In the genomic region with DNA sequence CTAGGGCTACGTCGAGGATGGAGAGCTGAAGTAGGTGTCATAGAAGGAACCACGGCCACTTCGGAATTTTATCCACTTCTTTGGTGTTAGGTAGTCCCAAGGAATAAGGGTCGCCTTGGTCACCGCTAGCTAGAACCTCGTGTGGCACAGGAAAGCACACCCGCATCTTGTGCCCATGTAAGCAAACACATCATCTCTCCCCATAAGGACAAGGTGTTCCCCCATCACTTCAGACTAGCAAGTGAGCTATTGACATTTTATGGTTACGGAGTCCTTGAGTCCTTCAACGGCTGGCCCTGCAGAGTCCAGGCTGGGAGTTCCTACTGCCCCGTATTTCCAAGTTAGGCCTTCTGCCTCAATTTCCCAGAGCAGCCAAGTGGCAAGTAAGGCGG, we compare ENCODE assay signal across 8 mouse cellular contexts. TPM values are rescaled to one million over a fixed set of nuclear protein-coding genes. Genes with fewer than 3 reads are reported as not detected.
DNase-seq lines count a peak whose midpoint lies in the region; ATAC-seq and TF ChIP-seq lines count a peak whose summit lies in the region.

No protein-coding gene starts in this region.

- no peaks in the 10 kb centered on the region for H3K9me3 ChIP-seq in kidney, embryonic 14.5 days (ENCODE audit: control insufficient read depth, low read length)
- H3K9me3 ChIP-seq in hindbrain, embryonic 16.5 days (ENCODE audit: control insufficient read depth, low read length) = no peaks in the 10 kb centered on the region
- no peaks in the 10 kb centered on the region for H3K9me3 ChIP-seq in midbrain, embryonic 16.5 days (replicated peaks; ENCODE audit: control insufficient read depth, low read length, poor library complexity, severe bottlenecking)

- H3K27ac ChIP-seq in kidney, embryonic 14.5 days (ENCODE audit: low read depth, low read length) = no peak overlapping the region
- peak overlapping the region; percentile 41; the same call in 1 of the 2 replicates for H3K27ac ChIP-seq in bone marrow macrophage, adult 2 months (ENCODE audit: insufficient read depth, low read depth, low read length)
- no peak overlapping the region for H3K27ac ChIP-seq in hindbrain, embryonic 16.5 days (ENCODE audit: low read depth, low read length)
- H3K27ac ChIP-seq in midbrain, embryonic 16.5 days (ENCODE audit: low read length) = no peak overlapping the region

- peak overlapping the region; percentile 78 for H3K4me3 ChIP-seq in kidney, embryonic 14.5 days (ENCODE audit: low read length)
- peak overlapping the region; percentile 48 for H3K4me3 ChIP-seq in bone marrow macrophage, adult 2 months (ENCODE audit: insufficient read depth, low read length)
- H3K4me3 ChIP-seq in hindbrain, embryonic 16.5 days (ENCODE audit: low read length) = peak overlapping the region; percentile 79
- peak overlapping the region; percentile 62 for H3K4me3 ChIP-seq in midbrain, embryonic 16.5 days (ENCODE audit: low read depth, low read length)

- ATAC-seq in kidney, embryonic 14.5 days (ENCODE audit: low FRiP score, low TSS enrichment) = no peak
- no peak for ATAC-seq in hindbrain, embryonic 16.5 days
- ATAC-seq in midbrain, embryonic 16.5 days = no peak

- H3K9ac ChIP-seq in kidney, embryonic 14.5 days (ENCODE audit: low read depth, low read length) = no peak overlapping the region
- peak overlapping the region; percentile 75 for H3K9ac ChIP-seq in hindbrain, embryonic 16.5 days (ENCODE audit: low read depth, low read length)
- H3K9ac ChIP-seq in midbrain, embryonic 16.5 days (ENCODE audit: low read depth, low read length) = no peak overlapping the region

- TF ChIP-seq POLR2A in bone marrow macrophage, adult 2 months (IDR thresholded peaks at IDR 0.05; ENCODE audit: borderline replicate concordance, low read depth, low read length) = no peak

- H3K4me1 ChIP-seq in kidney, embryonic 14.5 days (ENCODE audit: control insufficient read depth, insufficient read depth, low read length) = peaks cover 10% of the 10 kb centered on the region; the same call in 1 of the 2 replicates
- peaks cover 44% of the 10 kb centered on the region for H3K4me1 ChIP-seq in bone marrow macrophage, adult 2 months (ENCODE audit: control insufficient read depth, insufficient read depth, low read length)
- peaks cover 4% of the 10 kb centered on the region for H3K4me1 ChIP-seq in hindbrain, embryonic 16.5 days (ENCODE audit: control insufficient read depth, insufficient read depth, low read depth, low read length)
- H3K4me1 ChIP-seq in midbrain, embryonic 16.5 days (ENCODE audit: control insufficient read depth, insufficient read depth, low read length) = peaks cover 8% of the 10 kb centered on the region

- WGBS in kidney, embryonic 14.5 days = 46% methylated on average over 12 of the region's 12 CpGs
- 64% methylated on average over 12 of the region's 12 CpGs for whole genome bisulfite sequencing in hindbrain, embryonic 16.5 days
- WGBS in midbrain, embryonic 16.5 days = 62% methylated on average over 12 of the region's 12 CpGs

- H3K27me3 ChIP-seq in kidney, embryonic 14.5 days (ENCODE audit: control insufficient read depth, insufficient read depth, low read length) = no peaks in the 10 kb centered on the region
- peaks cover 6% of the 10 kb centered on the region for H3K27me3 ChIP-seq in hindbrain, embryonic 16.5 days (replicated peaks; ENCODE audit: control insufficient read depth, insufficient read depth, low read length)
- peaks cover 11% of the 10 kb centered on the region for H3K27me3 ChIP-seq in midbrain, embryonic 16.5 days (ENCODE audit: control insufficient read depth, insufficient read depth, low read depth, low read length)

- DNase-seq in kidney, postnatal 14 days = no peak
- DNase-seq in layer of hippocampus, postnatal 10 days (ENCODE audit: low spot score in 2 of 2) = no peak
- no peak for DNase-seq in urinary bladder, postnatal 10 days (ENCODE audit: low spot score)
- DNase-seq in testis, postnatal 10 days (ENCODE audit: low spot score) = no peak

- peak overlapping the region; percentile 86 for H3K4me2 ChIP-seq in kidney, embryonic 14.5 days (replicated peaks; ENCODE audit: low read depth, low read length)
- peak overlapping the region; percentile 91 for H3K4me2 ChIP-seq in hindbrain, embryonic 16.5 days (ENCODE audit: low read length)
- H3K4me2 ChIP-seq in midbrain, embryonic 16.5 days (ENCODE audit: low read length) = peak overlapping the region; percentile 95

- TF ChIP-seq CTCF in bone marrow macrophage, adult 2 months (IDR thresholded peaks at IDR 0.05; ENCODE audit: low read depth, low read length) = no peak

- H3K36me3 ChIP-seq in kidney, embryonic 14.5 days (ENCODE audit: control insufficient read depth, insufficient read depth, low read length) = peaks cover 8% of the 10 kb centered on the region
- H3K36me3 ChIP-seq in hindbrain, embryonic 16.5 days (ENCODE audit: control insufficient read depth, insufficient read depth, low read length) = no peaks in the 10 kb centered on the region
- H3K36me3 ChIP-seq in midbrain, embryonic 16.5 days (ENCODE audit: control insufficient read depth, insufficient read depth, low read length) = no peaks in the 10 kb centered on the region

RNA-seq across cellular contexts. Expression of gene Irf1, which starts 0.6 kb away (rescaled TPM):
- 9.7 and 13.2 TPM in 2 replicates for polyA plus RNA-seq in kidney, embryonic 14.5 days (2014; fragmentation: Nextera tagmentation; extraction: Ambion mirVana)
- polyA plus RNA-seq in bone marrow macrophage, adult 2 months (2012; ENCODE audit: insufficient read depth, insufficient read length, missing spikeins) = 84.8 and 89.6 TPM in 2 replicates
- polyA plus RNA-seq in hindbrain, embryonic 16.5 days (2015; fragmentation: Nextera tagmentation; extraction: Ambion mirVana) = 3.5 and 3.9 TPM in 2 replicates
- polyA plus RNA-seq in midbrain, embryonic 16.5 days (2015; fragmentation: Nextera tagmentation; extraction: Ambion mirVana) = 2.0 and 2.2 TPM in 2 replicates
- total RNA-seq in layer of hippocampus, postnatal 10 days (2021) = 1 to 10 TPM; 5.1 to 5.7 TPM

RNA-seq across cellular contexts. Expression of gene Gm17334, which starts 3.8 kb away (rescaled TPM):
- polyA plus RNA-seq in kidney, embryonic 14.5 days (2014; fragmentation: Nextera tagmentation; extraction: Ambion mirVana) = 0.44 TPM in 1 of 2 replicates, not detected in the other
- not detected in 2 replicates for polyA plus RNA-seq in bone marrow macrophage, adult 2 months (2012; ENCODE audit: insufficient read depth, insufficient read length, missing spikeins)
- polyA plus RNA-seq in hindbrain, embryonic 16.5 days (2015; fragmentation: Nextera tagmentation; extraction: Ambion mirVana) = not detected in 2 replicates
- not detected in 2 replicates for polyA plus RNA-seq in midbrain, embryonic 16.5 days (2015; fragmentation: Nextera tagmentation; extraction: Ambion mirVana)
- not detected for total RNA-seq in layer of hippocampus, postnatal 10 days (2021)

RNA-seq across cellular contexts. Expression of gene Il5, which starts 48.6 kb away (rescaled TPM):
- not detected in 2 replicates for polyA plus RNA-seq in kidney, embryonic 14.5 days (2014; fragmentation: Nextera tagmentation; extraction: Ambion mirVana)
- not detected in 2 replicates for polyA plus RNA-seq in bone marrow macrophage, adult 2 months (2012; ENCODE audit: insufficient read depth, insufficient read length, missing spikeins)
- polyA plus RNA-seq in hindbrain, embryonic 16.5 days (2015; fragmentation: Nextera tagmentation; extraction: Ambion mirVana) = not detected in 2 replicates
- polyA plus RNA-seq in midbrain, embryonic 16.5 days (2015; fragmentation: Nextera tagmentation; extraction: Ambion mirVana) = not detected in 2 replicates
- total RNA-seq in layer of hippocampus, postnatal 10 days (2021) = not detected
